Mouse (Mus musculus) layer of hippocampus, postnatal 10 days (tissue): ENCODE data around the gene Sfrp5. TPM values are rescaled to one million over a fixed set of nuclear protein-coding genes. Genes with fewer than 3 reads are reported as not detected.

Experiments used
- total RNA-seq, 2 experiments: library from RNA; stranded (reverse); gene quantifications; 2 replicates each; pipeline ENCODE4 v1.2.3; 2021

The Sfrp5 gene
- total RNA-seq, 2 experiments from 2014 or later = 0.18 TPM; not detected in 1

Other genes starting within 250 kb of the Sfrp5 start
- gene Mms19, start 221.1 kb downstream of the Sfrp5 start, total RNA-seq = 10 to 100 TPM; 28.9 to 35.2 TPM
- 10 to 100 TPM; 15.8 to 18.9 TPM for gene Ubtd1, start 220.5 kb downstream of the Sfrp5 start, total RNA-seq
- under 1 TPM; 0.34 to 0.40 TPM for gene Ankrd2, start 166.3 kb downstream of the Sfrp5 start, total RNA-seq
- 1 to 10 TPM; 9.1 to 9.3 TPM for gene Hoga1, start 156.6 kb downstream of the Sfrp5 start, total RNA-seq
- gene 4933411K16Rik, start 150.0 kb downstream of the Sfrp5 start, total RNA-seq = 1 to 10 TPM in 1 of 2 experiments, under 1 TPM in 1; 0.71 to 1.4 TPM
- 10 to 100 TPM; 63.7 to 68.2 TPM for gene Morn4, start 115.9 kb downstream of the Sfrp5 start, total RNA-seq
- 10 to 100 TPM; 47.4 to 48.7 TPM for gene Pi4k2a, start 111.8 kb downstream of the Sfrp5 start, total RNA-seq
- 10 to 100 TPM; 15.8 to 18.0 TPM for gene Avpi1, start 73.2 kb downstream of the Sfrp5 start, total RNA-seq
- 10 to 100 TPM in 1 of 2 experiments, 1 to 10 TPM in 1; 9.9 to 12.9 TPM for gene Marveld1, start 54.9 kb downstream of the Sfrp5 start, total RNA-seq
- 100 to 1,000 TPM in 1 of 2 experiments, 10 to 100 TPM in 1; 86.9 to 124 TPM for gene Zfyve27, start 38.3 kb downstream of the Sfrp5 start, total RNA-seq
- gene Golga7b, start 45.3 kb upstream of the Sfrp5 start, total RNA-seq = 10 to 100 TPM; 90.9 to 93.8 TPM
- 100 to 1,000 TPM in 1 of 2 experiments, 10 to 100 TPM in 1; 96.8 to 103 TPM for gene Crtac1, start 229.5 kb upstream of the Sfrp5 start, total RNA-seq